Mouse (Mus musculus): Measurements from ENCODE around the gene Sfrp2.

The Sfrp2 gene

GRCm38 (mm10) chr3:83765871-83766725 lies at the start of gene Sfrp2:
Sfrp2 (plus strand) TSS chr3:83766321.
- peak; percentile 32 for DNase-seq

GRCm38 (mm10) chr3:83717643-83718231 lies 48.4 kb upstream of the Sfrp2 start:
- DNase-seq: no peak

GRCm38 (mm10) chr3:83718662-83719061 lies 47.5 kb upstream of the Sfrp2 start:
- DNase-seq: no peak

- no peak for DNase-seq
Observed at GRCm38 (mm10) chr3:83728223-83728622, 37.9 kb upstream of the Sfrp2 start.

- DNase-seq: no peak
Observed at GRCm38 (mm10) chr3:83728675-83729390, 37.3 kb upstream of the Sfrp2 start.

- no peak for DNase-seq
Observed at GRCm38 (mm10) chr3:83733985-83734384, 32.1 kb upstream of the Sfrp2 start.

GRCm38 (mm10) chr3:83736980-83737379 lies 29.1 kb upstream of the Sfrp2 start:
- DNase-seq: no peak

- DNase-seq: no peak
Observed at GRCm38 (mm10) chr3:83740246-83740645, 25.9 kb upstream of the Sfrp2 start.

GRCm38 (mm10) chr3:83747276-83747675 lies 18.8 kb upstream of the Sfrp2 start:
- no peak for DNase-seq

- DNase-seq: no peak
Observed at GRCm38 (mm10) chr3:83747895-83748294, 18.2 kb upstream of the Sfrp2 start.

- no peak for DNase-seq
Observed at GRCm38 (mm10) chr3:83751625-83752024, 14.5 kb upstream of the Sfrp2 start.

GRCm38 (mm10) chr3:83752196-83752595 lies 13.9 kb upstream of the Sfrp2 start:
- no peak for DNase-seq

- DNase-seq: no peak
Observed at GRCm38 (mm10) chr3:83755043-83755635, 11.0 kb upstream of the Sfrp2 start.

- DNase-seq: no peak
Observed at GRCm38 (mm10) chr3:83755666-83756065, 10.5 kb upstream of the Sfrp2 start.

GRCm38 (mm10) chr3:83762361-83762760 lies 3.8 kb upstream of the Sfrp2 start:
- no peak for DNase-seq

GRCm38 (mm10) chr3:83763551-83764548 lies 2.3 kb upstream of the Sfrp2 start:
- peak; percentile 80 for DNase-seq

- no peak for DNase-seq
Observed at GRCm38 (mm10) chr3:83766726-83767070, 577 bp downstream of the Sfrp2 start.

- DNase-seq: no peak
Observed at GRCm38 (mm10) chr3:83767121-83767520, 1.0 kb downstream of the Sfrp2 start.

GRCm38 (mm10) chr3:83768293-83769035 lies 2.3 kb downstream of the Sfrp2 start:
- no peak for DNase-seq

- DNase-seq: no peak
Observed at GRCm38 (mm10) chr3:83769036-83769410, 2.9 kb downstream of the Sfrp2 start.

GRCm38 (mm10) chr3:83771160-83771869 lies 5.2 kb downstream of the Sfrp2 start:
- DNase-seq: no peak

Data from right cerebral cortex, postnatal 25 days (tissue).